Mouse (Mus musculus) heart, adult 2 months (tissue): ENCODE measurements around the gene Slc35a3.

Experiments used
- CTCF ChIP-seq: fragments of 200-600 bp; IDR thresholded peaks from 2 replicates; pipeline ENCODE4 v1.8.1; 2022; ENCODE audit warnings: antibody characterized with exemption, mild to moderate bottlenecking, moderate library complexity
- EP300 ChIP-seq: fragments of 200-500 bp; IDR thresholded peaks from 2 replicates; pipeline ENCODE4 v1.6.1; 2011; ENCODE audit warnings: low read depth, low read length, control low read depth; ENCODE audit not compliant: insufficient read depth
- POLR2A ChIP-seq: fragments of 200-500 bp; IDR thresholded peaks from 2 replicates; pipeline ENCODE4 v1.6.1; 2011; ENCODE audit warnings: mild to moderate bottlenecking, low read depth, low read length, control low read depth; ENCODE audit not compliant: insufficient read depth

- TF ChIP-seq POLR2A: no peak
- no peak for TF ChIP-seq CTCF
- TF ChIP-seq EP300: no peak
Measured at GRCm38 (mm10) chr3:116637693-116638476, 74.7 kb downstream of the Slc35a3 start.
